ENCODE assay signal across 21 mouse cellular contexts in genomic region chr11:110473495-110473894, GRCm38 (mm10).
DNase-seq lines count a peak whose midpoint lies in the region; ATAC-seq and TF ChIP-seq lines count a peak whose summit lies in the region.
"Had no signal": no experiment of that assay in that cellular context is flagged by ENCODE, and none has a peak within 500 bp of the region (broad histone marks: within the 10 kb centered on the region; RNA-seq: fewer than 3 reads in every experiment).

No protein-coding gene starts in this region.

- 85% methylated on average over 16 of the region's 16 CpGs for WGBS in intestine, embryonic 14.5 days
- 86% methylated on average over 16 of the region's 16 CpGs for WGBS in intestine, embryonic 16.5 days

- H3K27ac ChIP-seq in intestine, embryonic 14.5 days (ENCODE audit: low read depth), result no peak overlapping the region
- no peak overlapping the region for H3K27ac ChIP-seq in intestine, embryonic 16.5 days (ENCODE audit: low read length)
- H3K27ac ChIP-seq in CH12.LX (ENCODE audit: insufficient read depth, low read depth), result peak overlapping the region; percentile 87; the same call in 1 of the 2 replicates

- no peak for TF ChIP-seq RAD21 in CH12.LX (IDR thresholded peaks at IDR 0.05; ENCODE audit: low read depth, low read length)

- H3K4me2 ChIP-seq in intestine, embryonic 14.5 days (ENCODE audit: low read length), result no peak overlapping the region
- no peak overlapping the region for H3K4me2 ChIP-seq in intestine, embryonic 16.5 days (ENCODE audit: low read depth, low read length)
- peak overlapping the region; percentile 85 for H3K4me2 ChIP-seq in CH12.LX (ENCODE audit: insufficient read depth, low read depth, poor library complexity, severe bottlenecking)

- H3K36me3 ChIP-seq in intestine, embryonic 14.5 days (ENCODE audit: control insufficient read depth, insufficient read depth, low read length), result no peaks in the 10 kb centered on the region
- H3K36me3 ChIP-seq in intestine, embryonic 16.5 days (ENCODE audit: control insufficient read depth, insufficient read depth, low read length), result no peaks in the 10 kb centered on the region
- H3K36me3 ChIP-seq in CH12.LX (replicated peaks in 1 of 2; ENCODE audit: control insufficient read depth in 1 of 2, insufficient read depth in 1 of 2, low read length in 1 of 2), result no peaks in the 10 kb centered on the region
- H3K36me3 ChIP-seq: G1E had no signal

- H3K9ac ChIP-seq in intestine, embryonic 14.5 days (ENCODE audit: low read length), result no peak overlapping the region
- no peak overlapping the region for H3K9ac ChIP-seq in intestine, embryonic 16.5 days (ENCODE audit: low read depth, low read length)
- peak overlapping the region; percentile 74 for H3K9ac ChIP-seq in CH12.LX (ENCODE audit: insufficient read depth, low read depth)

- TF ChIP-seq CTCF in CH12.LX (conservative IDR thresholded peaks at IDR 0.05 in 1 of 2, IDR thresholded peaks at IDR 0.05 in 1 of 2; ENCODE audit: low read depth in 2 of 2, low read length in 2 of 2), result no peak

- dilution Hi-C loops in CH12.LX (cut with MboI; ENCODE audit: extremely low pct_ligation_motif_present, extremely low pct_unique_long_range_greater_than_20kb, low sequenced_read_pairs), result no loop called here

- DNase-seq in heart, adult 11 months, result peak; percentile 78
- no peak for DNase-seq in heart, postnatal 25 days (ENCODE audit: low spot score)
- peak; percentile 44 for DNase-seq in intestine, embryonic 14.5 days (ENCODE audit: low spot score)
- DNase-seq in CH12.LX (ENCODE audit: extremely low read depth), result no peak
- DNase-seq in kidney, postnatal 14 days, result no peak
- DNase-seq: adrenal gland, adult 2 months; adrenal gland, adult 8-10 months; adrenal gland, postnatal 10 days; adrenal gland, postnatal 14 days; adrenal gland, postnatal 25 days; adrenal gland, postnatal 36 days; B cell, adult 2 months; cerebellum, adult 11 months; cerebellum, adult 11-12 months; cerebellum, adult 18-20 months; cerebellum, adult 2 months had no signal

- peaks cover 10% of the 10 kb centered on the region for H3K4me1 ChIP-seq in intestine, embryonic 14.5 days (replicated peaks; ENCODE audit: control insufficient read depth, insufficient read depth, low read length)
- peaks cover 17% of the 10 kb centered on the region for H3K4me1 ChIP-seq in intestine, embryonic 16.5 days (ENCODE audit: control insufficient read depth, insufficient read depth, low read length)
- peaks cover 29 to 47% of the 10 kb centered on the region in 2 experiments for H3K4me1 ChIP-seq in CH12.LX (ENCODE audit: control insufficient read depth in 1 of 2, insufficient read depth in 2 of 2)

- intact Hi-C loops in heart, postnatal 25 days (cut with DNase I), result no loop called here

- no peak for ATAC-seq in intestine, embryonic 14.5 days (replicated peaks; ENCODE audit: low FRiP score, low TSS enrichment, low read depth)
- ATAC-seq in intestine, embryonic 16.5 days, result no peak
- ATAC-seq: activated CD4-positive, CD25-positive, alpha-beta regulatory T cell, adult 4 months; CD4-positive, CD25-positive, alpha-beta regulatory T cell, adult 4 months; Patski had no signal

- H3K27me3 ChIP-seq in intestine, embryonic 14.5 days (replicated peaks; ENCODE audit: control insufficient read depth, insufficient read depth, low read length), result no peaks in the 10 kb centered on the region
- no peaks in the 10 kb centered on the region for H3K27me3 ChIP-seq in intestine, embryonic 16.5 days (replicated peaks; ENCODE audit: control insufficient read depth, insufficient read depth, low read length)
- no peaks in the 10 kb centered on the region for H3K27me3 ChIP-seq in CH12.LX (replicated peaks)
- H3K27me3 ChIP-seq: Patski had no signal

- TF ChIP-seq POLR2A in CH12.LX (IDR thresholded peaks at IDR 0.05; ENCODE audit: low read depth, low read length), result peak; percentile 41; the same call in 1 of the 2 replicates

- H3K9me3 ChIP-seq in intestine, embryonic 14.5 days (ENCODE audit: control insufficient read depth, low read length), result no peaks in the 10 kb centered on the region
- no peaks in the 10 kb centered on the region for H3K9me3 ChIP-seq in intestine, embryonic 16.5 days (ENCODE audit: control insufficient read depth, low read length)
- no peaks in the 10 kb centered on the region for H3K9me3 ChIP-seq in CH12.LX (replicated peaks; ENCODE audit: low read length)

- no peak overlapping the region for H3K4me3 ChIP-seq in intestine, embryonic 14.5 days (ENCODE audit: low read depth, low read length)
- no peak overlapping the region for H3K4me3 ChIP-seq in intestine, embryonic 16.5 days (ENCODE audit: low read length)
- H3K4me3 ChIP-seq in CH12.LX (replicated peaks in 1 of 3; ENCODE audit: low read depth in 2 of 3, low read length in 2 of 3, poor library complexity in 1 of 3), result peak overlapping the region in 1 of 3 experiments; percentile 15

- in situ Hi-C loops in CH12.LX (cut with MboI; ENCODE audit: low pct_ligation_motif_present, low pct_unique_long_range_greater_than_20kb, low sequenced_read_pairs), result no loop called here

- TF ChIP-seq EP300 in CH12.LX (IDR thresholded peaks at IDR 0.05; ENCODE audit: low read length), result 0 out of 2 replicates have a peak, but pooled peaks have one; percentile 13

- H3K79me2 ChIP-seq in CH12.LX (replicated peaks; ENCODE audit: control insufficient read depth, extremely low read depth, insufficient read depth, poor library complexity, severe bottlenecking), result no peaks in the 10 kb centered on the region

TF ChIP-seq in CH12.LX, 34 proteins besides CTCF, POLR2A, EP300 and RAD21:
- TF ChIP-seq MAX (IDR thresholded peaks at IDR 0.05; ENCODE audit: low read length) (peak; percentile 82), USF2 (conservative IDR thresholded peaks at IDR 0.05; ENCODE audit: low read depth, low read length) (no peak), NRF1 (IDR thresholded peaks at IDR 0.05; ENCODE audit: low read depth, low read length) (no peak), JUN (IDR thresholded peaks at IDR 0.05; ENCODE audit: insufficient read depth, low read depth, low read length) (no peak), MAFK (IDR thresholded peaks at IDR 0.05; ENCODE audit: insufficient replicate concordance, low read length) (peak; percentile 89), CHD1 (IDR thresholded peaks at IDR 0.05; ENCODE audit: low read depth, low read length) (no peak), ZNF384 (IDR thresholded peaks at IDR 0.05; ENCODE audit: low read depth, low read length) (peak; percentile 78), TBP (conservative IDR thresholded peaks at IDR 0.05; ENCODE audit: low read depth, low read length) (no peak), JUND (conservative IDR thresholded peaks at IDR 0.05; ENCODE audit: low read depth, low read length) (no peak), ETS1 (conservative IDR thresholded peaks at IDR 0.05; ENCODE audit: low read depth, low read length) (peak; percentile 44), BHLHE40 (IDR thresholded peaks at IDR 0.05; ENCODE audit: low read depth, low read length) (no peak), SMC3 (IDR thresholded peaks at IDR 0.05; ENCODE audit: low read depth, low read length) (no peak), IRF4 (IDR thresholded peaks at IDR 0.05; ENCODE audit: low read depth, low read length) (0 out of 2 replicates have a peak, but pooled peaks have one; percentile 60), E2F4 (IDR thresholded peaks at IDR 0.05; ENCODE audit: insufficient replicate concordance, low read depth, low read length) (no peak), UBTF (IDR thresholded peaks at IDR 0.05; ENCODE audit: low read depth, low read length) (no peak), MXI1 (IDR thresholded peaks at IDR 0.05; ENCODE audit: low read depth, low read length) (0 out of 2 replicates have a peak, but pooled peaks have one; percentile 13), CHD2 (IDR thresholded peaks at IDR 0.05; ENCODE audit: low read length) (no peak), SIN3A (IDR thresholded peaks at IDR 0.05; ENCODE audit: low read length) (no peak), ZKSCAN1 (IDR thresholded peaks at IDR 0.05; ENCODE audit: borderline replicate concordance, low read depth, low read length) (no peak), MEF2A (IDR thresholded peaks at IDR 0.05; ENCODE audit: borderline replicate concordance, low read depth, low read length) (peak; percentile 75), ELF1 (IDR thresholded peaks at IDR 0.05; ENCODE audit: low read depth, low read length) (no peak), GABPA (IDR thresholded peaks at IDR 0.05; ENCODE audit: insufficient replicate concordance, low read depth, low read length) (no peak), HCFC1 (IDR thresholded peaks at IDR 0.05; ENCODE audit: low read depth, low read length) (no peak), PAX5 (IDR thresholded peaks at IDR 0.05; ENCODE audit: low read length) (no peak), POLR2AphosphoS2 (IDR thresholded peaks at IDR 0.05; ENCODE audit: low read depth, low read length) (no peak), ZC3H11A (IDR thresholded peaks at IDR 0.05; ENCODE audit: low read depth, low read length) (no peak), NELFE (IDR thresholded peaks at IDR 0.05; ENCODE audit: low read depth, low read length) (no peak), RCOR1 (conservative IDR thresholded peaks at IDR 0.05; ENCODE audit: low read depth, low read length) (no peak), TCF12 (IDR thresholded peaks at IDR 0.05; ENCODE audit: low read depth, low read length) (peak; percentile 55; the same call in 1 of the 2 replicates), KAT2A (IDR thresholded peaks at IDR 0.05; ENCODE audit: insufficient replicate concordance, low read length) (no peak), MAZ (IDR thresholded peaks at IDR 0.05; ENCODE audit: low read depth, low read length) (no peak), ZMIZ1 (IDR thresholded peaks at IDR 0.05; ENCODE audit: low read depth, low read length) (no peak; the same call in 1 of the 2 replicates), USF1 (IDR thresholded peaks at IDR 0.05; ENCODE audit: low read depth, low read length) (no peak), MYC (IDR thresholded peaks at IDR 0.05; ENCODE audit: low read depth, low read length) (peak; percentile 84)

Comparison
In these comparisons a context has a peak if more than half of its experiments do, and no peak if none do; other contexts are left out.
1. DNase-seq: peak in heart, adult 11 months (single experiment) and intestine, embryonic 14.5 days (single experiment); none in heart, postnatal 25 days (single experiment), CH12.LX (single experiment) and kidney, postnatal 14 days (single experiment).